Mouse (Mus musculus) retina, adult 2 months (tissue): ENCODE results near the gene Creg2.
"Not testable (repeated sequence)": the region's sequence is repeated elsewhere in the genome, so short reads cannot be mapped to it uniquely, and the experiment has no call there.

Source experiments
- DNase-seq: peaks from one replicate; pipeline ENCODE4 v3.0.0-alpha.2; 2012; ENCODE audit warnings: low read depth, low spot score

Gene Creg2

GRCm38 (mm10) chr1:39593836-39594235, 57.4 kb downstream of the Creg2 start:
- DNase-seq = no peak

GRCm38 (mm10) chr1:39592090-39592489, 59.2 kb downstream of the Creg2 start:
- no peak for DNase-seq

GRCm38 (mm10) chr1:39591557-39591956, 59.7 kb downstream of the Creg2 start:
- DNase-seq = not testable (repeated sequence)

- DNase-seq = no peak
These were observed 61.1 kb downstream of the Creg2 start for GRCm38 (mm10) chr1:39590193-39590592.

GRCm38 (mm10) chr1:39585416-39585815, 65.9 kb downstream of the Creg2 start:
- no peak for DNase-seq

- no peak for DNase-seq
These were observed 68.1 kb downstream of the Creg2 start for GRCm38 (mm10) chr1:39583173-39583572.

- DNase-seq = no peak
These were observed 70.1 kb downstream of the Creg2 start for GRCm38 (mm10) chr1:39581215-39581614.

GRCm38 (mm10) chr1:39579139-39579538, 72.1 kb downstream of the Creg2 start:
- no peak for DNase-seq

- DNase-seq = no peak
These were observed 72.8 kb downstream of the Creg2 start for GRCm38 (mm10) chr1:39578446-39578845.

GRCm38 (mm10) chr1:39577253-39577705, 74.0 kb downstream of the Creg2 start, which contains the start of gene Rnf149:
Rnf149 (minus strand) TSS chr1:39577405.
- DNase-seq = peak; percentile 78

- DNase-seq = peak; percentile 23
These were observed 74.6 kb downstream of the Creg2 start for GRCm38 (mm10) chr1:39576431-39577243.

- DNase-seq = no peak
These were observed 75.4 kb downstream of the Creg2 start for GRCm38 (mm10) chr1:39575778-39576375.

- no peak for DNase-seq
These were observed 77.4 kb downstream of the Creg2 start for GRCm38 (mm10) chr1:39573890-39574289.

- DNase-seq = no peak
These were observed 79.6 kb downstream of the Creg2 start for GRCm38 (mm10) chr1:39571653-39572052.
